Mouse (Mus musculus) ES-Bruce4 (cell line): Measurements from ENCODE around the gene Clpsl2.

Source experiments
- CTCF ChIP-seq: IDR thresholded peaks from one replicate; pipeline ENCODE4 v1.8.1; 2011; ENCODE audit warnings: low read depth, low read length
- POLR2A ChIP-seq: IDR thresholded peaks from one replicate; pipeline ENCODE4 v1.8.1; 2011; ENCODE audit warnings: low read length; ENCODE audit not compliant: insufficient read depth

DNA sequence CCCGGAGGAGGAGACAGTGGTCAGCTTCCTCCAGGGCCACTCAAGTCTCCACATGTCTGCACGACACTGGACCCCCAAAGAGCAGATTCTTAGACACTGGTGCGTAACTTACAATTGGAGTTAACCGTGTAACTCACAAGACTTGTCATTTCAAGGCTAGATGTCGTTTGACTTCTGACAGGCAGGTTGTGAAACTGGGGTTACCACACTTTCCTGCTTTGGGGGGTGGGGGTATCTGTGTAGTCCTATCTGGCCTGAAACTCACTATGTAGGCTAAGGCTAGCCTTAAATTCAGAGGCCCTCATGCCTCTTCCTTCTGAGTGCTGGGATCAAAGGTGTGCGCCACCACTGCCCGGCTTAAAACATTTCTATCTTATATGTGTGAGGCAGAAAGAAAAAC lies 16.7 kb upstream of the Clpsl2 start:
- no peak for TF ChIP-seq POLR2A
- no peak for TF ChIP-seq CTCF
